Mouse (Mus musculus) C2C12 (cell line): ENCODE measurements at regions not wholly inside any gene's neighbourhood (a gene's known extent, or its start where the extent isn't known, plus 50 kb on each side); places are given as distances from the start of the nearest gene placed in this dataset.

ENCODE experiments used
- H3K27me3 ChIP-seq: one replicate; pipeline ENCODE4 v1.6.1; 2011; ENCODE audit not compliant: control insufficient read depth, insufficient read depth, insufficient read length
- H3K36me3 ChIP-seq: one replicate; pipeline ENCODE4 v1.6.1; 2011; ENCODE audit not compliant: control insufficient read depth, insufficient read depth
- H3K4me3 ChIP-seq: one replicate; pipeline ENCODE4 v1.5.1; 2011; ENCODE audit warnings: mild to moderate bottlenecking, control low read depth; ENCODE audit not compliant: poor library complexity, insufficient read depth, severe bottlenecking
- H3K79me2 ChIP-seq: one replicate; pipeline ENCODE4 v1.6.1; 2011; ENCODE audit not compliant: control insufficient read depth, insufficient read depth
- H3K79me3 ChIP-seq: one replicate; pipeline ENCODE4 v1.6.1; 2011; ENCODE audit warnings: low read depth, control low read depth
- H3ac ChIP-seq: one replicate; pipeline ENCODE3; 2011; ENCODE audit warnings: low read depth; ENCODE audit not compliant: control insufficient read depth, insufficient read length
- CEBPB ChIP-seq: IDR thresholded peaks from one replicate; pipeline ENCODE4 v1.6.1; 2011; ENCODE audit warnings: low read depth, mild to moderate bottlenecking, control low read depth, moderate library complexity
- CTCF ChIP-seq: IDR thresholded peaks from one replicate; pipeline ENCODE4 v1.5.1; 2011; ENCODE audit not compliant: control insufficient read depth, insufficient read depth, insufficient read length
- FOSL1 ChIP-seq: IDR thresholded peaks from one replicate; pipeline ENCODE4 v1.8.0; 2011; ENCODE audit warnings: mild to moderate bottlenecking, low read length; ENCODE audit not compliant: poor library complexity, insufficient read depth, severe bottlenecking
- MAX ChIP-seq: IDR thresholded peaks from one replicate; pipeline ENCODE4 v1.6.1; 2011; ENCODE audit warnings: mild to moderate bottlenecking, control low read depth
- MYOD1 ChIP-seq: IDR thresholded peaks from one replicate; pipeline ENCODE4 v1.6.1; 2011; ENCODE audit warnings: low read depth; ENCODE audit not compliant: control insufficient read depth, insufficient read length
- MYOG ChIP-seq: IDR thresholded peaks from one replicate; pipeline ENCODE4 v1.6.1; 2011; ENCODE audit not compliant: control insufficient read depth, insufficient read length; ENCODE audit errors: extremely low read depth
- USF1 ChIP-seq: IDR thresholded peaks from one replicate; pipeline ENCODE4 v1.6.1; 2011; ENCODE audit warnings: low read depth, mild to moderate bottlenecking, control low read depth, moderate library complexity

DNA sequence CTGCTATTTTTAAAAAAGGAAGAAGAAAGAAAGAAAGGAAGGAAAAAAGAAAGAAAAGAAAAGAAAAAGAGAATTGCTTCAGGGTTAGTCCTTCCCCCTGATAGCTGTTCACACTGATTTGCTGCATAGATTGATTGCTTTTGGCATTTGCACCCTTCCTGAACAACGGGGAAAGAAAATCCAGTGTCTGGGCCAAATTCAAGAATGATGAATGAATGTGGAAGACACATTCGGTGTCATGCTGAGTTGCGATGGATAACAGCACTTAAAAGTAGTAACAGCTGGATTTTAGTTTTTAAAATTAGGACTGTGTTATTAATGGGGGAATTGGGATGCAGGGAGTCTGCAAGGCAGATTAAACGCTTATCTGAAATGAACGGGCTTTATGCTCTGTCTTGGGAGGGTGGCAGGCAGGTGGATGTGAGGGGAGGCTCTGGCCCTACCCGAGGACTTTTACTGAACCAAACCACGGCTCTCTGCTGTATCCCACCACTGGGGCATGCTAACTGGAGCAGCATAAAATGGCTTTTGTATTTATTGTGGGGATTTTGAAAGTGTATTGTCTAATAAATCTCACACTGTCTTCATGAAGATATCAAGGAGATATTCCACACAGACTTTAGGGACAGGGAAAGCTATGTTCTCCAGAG, 114.4 kb downstream of the Lca5 start:
- Histone ChIP-seq H3ac (no peak overlapping the region), H3K79me2 (no peaks in the 10 kb centered on the region), H3K4me3 (no peak overlapping the region), H3K36me3 (no peaks in the 10 kb centered on the region), H3K27me3 (no peaks in the 10 kb centered on the region), H3K79me3 (no peaks in the 10 kb centered on the region)
- no peak for TF ChIP-seq CTCF
- no peak for TF ChIP-seq MYOG
- TF ChIP-seq MAX: no peak
- no peak for TF ChIP-seq CEBPB
- no peak for TF ChIP-seq FOSL1
- TF ChIP-seq USF1: no peak
- TF ChIP-seq MYOD1: no peak

DNA sequence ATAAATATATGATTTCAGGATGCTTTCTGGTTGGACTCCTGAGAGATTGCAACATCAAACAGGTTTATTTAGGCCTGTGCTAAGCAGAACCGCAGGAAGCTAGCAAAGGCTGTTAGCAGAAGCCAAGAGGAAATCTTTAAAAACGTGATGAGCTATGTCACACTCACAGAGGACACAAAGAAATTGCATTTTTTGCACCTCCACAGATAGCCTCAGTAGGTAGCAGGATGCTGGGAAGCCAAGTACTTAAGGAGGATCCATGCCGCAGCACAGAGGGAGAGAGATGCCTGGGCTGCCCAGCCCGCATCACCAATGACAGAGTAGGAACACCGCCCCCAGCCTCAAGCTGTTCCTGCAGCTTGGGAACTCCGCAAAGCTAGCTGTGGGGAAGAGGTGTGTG, 115.0 kb downstream of the Lca5 start:
- no peak for TF ChIP-seq CEBPB
- no peak for TF ChIP-seq MYOD1
- no peak for TF ChIP-seq CTCF
- no peak for TF ChIP-seq MYOG
- TF ChIP-seq FOSL1: no peak
- TF ChIP-seq MAX: no peak
- no peak for TF ChIP-seq USF1
- H3K27me3 ChIP-seq: no peaks in the 10 kb centered on the region
- H3K79me3 ChIP-seq: no peaks in the 10 kb centered on the region
- H3K36me3 ChIP-seq: no peaks in the 10 kb centered on the region
- no peaks in the 10 kb centered on the region for H3K79me2 ChIP-seq
- no peak overlapping the region for H3K4me3 ChIP-seq
- H3ac ChIP-seq: no peak overlapping the region

DNA sequence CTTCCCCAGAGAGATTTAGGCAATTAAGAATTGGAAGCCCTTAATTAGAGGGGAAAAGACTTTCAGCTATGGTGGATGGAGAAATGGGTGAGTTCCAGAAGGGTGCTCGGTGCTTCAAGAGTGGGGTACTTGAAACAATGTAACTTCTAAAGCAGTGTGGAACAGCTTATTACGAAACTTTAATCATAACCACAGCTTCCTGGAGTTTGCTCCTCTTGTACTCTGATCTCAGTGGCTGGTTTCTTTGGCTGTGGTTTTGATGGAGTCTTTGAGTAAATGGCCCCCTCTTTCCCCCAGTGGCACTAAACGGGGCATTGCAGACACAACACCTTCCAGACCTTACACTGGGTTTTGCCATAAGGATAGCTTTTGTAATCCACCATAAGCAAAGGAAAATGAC, 116.6 kb downstream of the Lca5 start:
- no peak overlapping the region for H3K4me3 ChIP-seq
- TF ChIP-seq CEBPB: peak; percentile 70
- TF ChIP-seq USF1: no peak
- H3K79me3 ChIP-seq: no peaks in the 10 kb centered on the region
- H3K79me2 ChIP-seq: no peaks in the 10 kb centered on the region
- H3ac ChIP-seq: no peak overlapping the region
- H3K27me3 ChIP-seq: no peaks in the 10 kb centered on the region
- H3K36me3 ChIP-seq: no peaks in the 10 kb centered on the region

DNA sequence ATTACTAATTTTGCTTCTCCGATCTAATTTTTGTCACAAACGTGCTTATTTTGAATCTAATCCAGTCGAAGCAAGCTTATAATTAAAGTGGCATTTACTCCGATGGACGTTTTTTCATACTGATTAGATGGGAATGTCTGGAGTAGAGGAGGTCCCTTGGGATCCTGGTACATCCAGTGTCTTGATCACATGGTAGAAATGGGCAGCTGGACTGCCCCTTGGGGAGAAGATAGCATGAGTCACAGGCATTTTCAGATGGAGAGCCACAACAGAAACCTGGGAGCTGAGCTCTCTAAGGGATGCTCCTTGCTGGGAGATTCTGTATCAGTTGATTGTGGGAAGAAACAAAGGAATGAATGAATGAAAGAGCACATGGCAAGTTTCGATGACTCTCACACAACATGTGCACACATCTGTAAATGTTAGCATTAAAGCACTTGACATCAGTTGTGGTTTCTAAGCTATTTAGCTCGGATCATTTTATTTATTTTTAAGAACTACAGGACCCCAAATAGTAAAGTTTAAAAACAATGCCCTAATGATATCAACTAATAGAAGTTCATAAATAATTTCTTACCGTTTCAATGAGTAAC, 117.8 kb downstream of the Lca5 start:
- TF ChIP-seq FOSL1 (peak; percentile 35), MYOD1 (peak; percentile 85), USF1 (peak; percentile 91), MAX (peak; percentile 95), MYOG (no peak), CTCF (no peak), CEBPB (no peak)
- Histone ChIP-seq H3K79me3 (no peaks in the 10 kb centered on the region), H3ac (no peak overlapping the region), H3K4me3 (no peak overlapping the region), H3K79me2 (no peaks in the 10 kb centered on the region), H3K27me3 (no peaks in the 10 kb centered on the region), H3K36me3 (no peaks in the 10 kb centered on the region)

- TF ChIP-seq CTCF (no peak), USF1 (no peak), MYOD1 (no peak)
- no peaks in the 10 kb centered on the region for H3K36me3 ChIP-seq
These were observed 119.1 kb downstream of the Lca5 start for GRCm38 (mm10) chr9:83321793-83322192.

GRCm38 (mm10) chr9:83320834-83321233, 120.1 kb downstream of the Lca5 start:
- Histone ChIP-seq H3K79me3 (no peaks in the 10 kb centered on the region), H3ac (no peak overlapping the region), H3K36me3 (no peaks in the 10 kb centered on the region), H3K79me2 (no peaks in the 10 kb centered on the region), H3K4me3 (no peak overlapping the region), H3K27me3 (no peaks in the 10 kb centered on the region)
- TF ChIP-seq MYOD1: no peak
- TF ChIP-seq MAX: no peak
- no peak for TF ChIP-seq USF1
- no peak for TF ChIP-seq CTCF
- TF ChIP-seq MYOG: no peak
- no peak for TF ChIP-seq CEBPB
- TF ChIP-seq FOSL1: no peak

More at GRCm38 (mm10) chr9:83321793-83322192, 119.1 kb downstream of the Lca5 start:
- H3ac ChIP-seq: no peak overlapping the region
- no peaks in the 10 kb centered on the region for H3K27me3 ChIP-seq
- H3K79me2 ChIP-seq: no peaks in the 10 kb centered on the region
- H3K4me3 ChIP-seq: no peak overlapping the region
- no peaks in the 10 kb centered on the region for H3K79me3 ChIP-seq
